Mouse (Mus musculus): ENCODE results near the gene Evi5l. TPM values are rescaled to one million over a fixed set of nuclear protein-coding genes. Genes with fewer than 3 reads are reported as not detected.

Gene Evi5l
- total RNA-seq, 4 experiments from 2014 or later, result 15.1 to 16.9 (median 16.2) TPM

Other genes with a start within 250 kb of the Evi5l start
- 1 to 10 TPM in 1 of 4 experiments, under 1 TPM in 3; 0.63 to 2.1 (median 0.86) TPM for gene Cd209b, start 239.7 kb upstream of the Evi5l start, total RNA-seq (2022)
- under 1 TPM in 3 of 4 experiments, not detected in 1; 0.31 to 0.75 (median 0.61) TPM for gene Cd209c, start 211.8 kb upstream of the Evi5l start, total RNA-seq (2022)
- gene Cd209f, start 60.7 kb upstream of the Evi5l start, total RNA-seq (2022), result 1 to 10 TPM in 2 of 4 experiments, under 1 TPM in 2; 0.73 to 1.5 (median 1.1) TPM
- gene Cd209g, start 32.5 kb upstream of the Evi5l start, total RNA-seq (2022), result under 1 TPM in 3 of 4 experiments, not detected in 1; 0.36 to 0.83 (median 0.39) TPM
- not detected for gene Prr36, start 50.9 kb downstream of the Evi5l start, total RNA-seq (2022)
- gene Lrrc8e, start 60.3 kb downstream of the Evi5l start, total RNA-seq (2022), result under 1 TPM in 1 of 4 experiments, not detected in 3; 0.08 TPM
- gene Map2k7, start 72.2 kb downstream of the Evi5l start, total RNA-seq (2022), result 10 to 100 TPM; 73.5 to 86.8 (median 77.5) TPM
- not detected for gene Gm49320, start 72.3 kb downstream of the Evi5l start, total RNA-seq (2022)
- gene Tgfbr3l, start 81.6 kb downstream of the Evi5l start, total RNA-seq (2022), result 1 to 10 TPM in 3 of 4 experiments, under 1 TPM in 1; 0.82 to 3.6 (median 1.7) TPM
- gene Snapc2, start 86.5 kb downstream of the Evi5l start, total RNA-seq (2022), result 10 to 100 TPM; 10.5 to 11.7 (median 11.5) TPM
- gene Ctxn1, start 92.7 kb downstream of the Evi5l start, total RNA-seq (2022), result under 1 TPM in 3 of 4 experiments, not detected in 1; 0.24 to 0.56 (median 0.27) TPM
- gene Timm44, start 109.3 kb downstream of the Evi5l start, total RNA-seq (2022), result 10 to 100 TPM; 53.9 to 58.7 (median 54.8) TPM
- 10 to 100 TPM in 2 of 4 experiments, 1 to 10 TPM in 2; 6.1 to 12.3 (median 10.1) TPM for gene Ccl25, start 158.6 kb downstream of the Evi5l start, total RNA-seq (2022)
- 10 to 100 TPM; 39.7 to 49.1 (median 44.2) TPM for gene Elavl1, start 158.8 kb downstream of the Evi5l start, total RNA-seq (2022)

Measured in gastrocnemius, adult 8-10 months (tissue).